Mouse (Mus musculus) small intestine, adult 2 months (tissue): ENCODE measurements around the gene Zfp579. TPM values are rescaled to one million over a fixed set of nuclear protein-coding genes. Genes with fewer than 3 reads are reported as not detected.
A peak's percentile ranks its signal among the peaks of the same experiment; 100 is the strongest.

Source experiments
- H3K27ac ChIP-seq: fragments of 200-500 bp; 2 replicates; pipeline ENCODE4 v1.5.1; 2012; ENCODE audit warnings: low read depth, low read length, control low read depth, inconsistent platforms; ENCODE audit not compliant: insufficient read depth
- H3K27me3 ChIP-seq: fragments of 200-500 bp; 2 replicates; pipeline ENCODE4 v1.6.1; 2012; ENCODE audit warnings: mild to moderate bottlenecking, moderate library complexity, low read length, inconsistent platforms; ENCODE audit not compliant: control insufficient read depth, insufficient read depth
- H3K36me3 ChIP-seq: fragments of 200-500 bp; 2 replicates; pipeline ENCODE4 v1.6.1; 2012; ENCODE audit warnings: mild to moderate bottlenecking, low read length, control low read depth, inconsistent platforms; ENCODE audit not compliant: control insufficient read depth, insufficient read depth
- H3K4me1 ChIP-seq: fragments of 200-500 bp; 2 replicates; pipeline ENCODE4 v1.6.1; 2012; ENCODE audit warnings: low read length, inconsistent platforms, mixed read lengths; ENCODE audit not compliant: control insufficient read depth, insufficient read depth, insufficient read length
- H3K4me3 ChIP-seq: fragments of 200-500 bp; 2 replicates; pipeline ENCODE4 v1.5.1; 2012; ENCODE audit warnings: low read depth, mild to moderate bottlenecking, control low read depth, inconsistent platforms, low read length, moderate library complexity
- CTCF ChIP-seq: fragments of 200-500 bp; IDR thresholded peaks from 2 replicates; pipeline ENCODE4 v1.5.1; 2012; ENCODE audit warnings: low read depth, mild to moderate bottlenecking, control low read depth, inconsistent platforms, low read length, moderate library complexity, mixed read lengths; ENCODE audit not compliant: insufficient replicate concordance, insufficient read length; ENCODE audit errors: extremely low read depth
- POLR2A ChIP-seq: fragments of 200-500 bp; IDR thresholded peaks from 2 replicates; pipeline ENCODE4 v1.6.1; 2012; ENCODE audit warnings: low read depth, mild to moderate bottlenecking, control low read depth, inconsistent platforms, low read length, moderate library complexity
- WGBS: fragments of 180-500 bp; shearing (Covaris S2); methylation state at CpG from one replicate; pipeline ENCODE4 v1.1.7; 2018; 5-methylcytosine and 5-hydroxymethylcytosine counted together
- polyA plus RNA-seq: library from polyadenylated mRNA; depleted of rRNA; stranded (reverse); fragments of >200 nt; gene quantifications from 2 replicates; pipeline ENCODE4 v1.2.3, GENCODE M21; 2012

Zfp579 gene
- polyA plus RNA-seq, 1 experiment: 52.4 TPM

- no peak overlapping the region for H3K27ac ChIP-seq
- no peaks in the 10 kb centered on the region for H3K4me1 ChIP-seq
- H3K4me3 ChIP-seq: no peak overlapping the region
- no peak for TF ChIP-seq POLR2A
- TF ChIP-seq CTCF: no peak
- 64% methylated on average over 18 of the region's 18 CpGs for WGBS
- no peaks in the 10 kb centered on the region for H3K27me3 ChIP-seq
- H3K36me3 ChIP-seq: no peaks in the 10 kb centered on the region
Observed at GRCm38 (mm10) chr7:4972321-4973047, 23.5 kb downstream of the Zfp579 start.

- 29% methylated on average over 7 of the region's 7 CpGs for whole genome bisulfite sequencing
- H3K36me3 ChIP-seq: no peaks in the 10 kb centered on the region
Observed at GRCm38 (mm10) chr7:4971710-4972109, 24.2 kb downstream of the Zfp579 start.

DNA sequence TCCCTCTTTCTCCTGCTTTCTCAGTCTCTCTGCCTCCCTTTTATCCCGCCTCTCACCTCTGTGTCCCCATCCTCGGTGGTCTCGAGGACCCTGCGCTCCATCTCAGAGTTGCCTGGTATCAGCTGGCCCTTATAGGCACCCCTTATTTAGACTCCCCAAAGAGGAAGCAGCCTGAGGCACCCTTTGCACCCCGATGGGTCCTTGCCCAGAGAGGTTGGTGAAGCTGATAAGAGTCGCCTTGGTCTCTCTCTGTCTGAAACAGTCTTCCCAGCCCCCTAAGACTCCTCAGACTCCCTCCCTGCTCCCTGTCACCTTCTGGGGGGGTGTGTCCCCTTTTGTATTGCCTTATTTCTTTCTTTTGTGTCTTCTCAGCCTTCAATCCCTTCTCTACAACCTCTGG, 24.9 kb downstream of the Zfp579 start, which contains the start of gene Sbk3:
Gene Sbk3, minus strand, starts transcription at position 101 of the 400 bp plus-strand sequence.
- Histone ChIP-seq H3K36me3 (no peaks in the 10 kb centered on the region), H3K4me1 (no peaks in the 10 kb centered on the region), H3K27me3 (no peaks in the 10 kb centered on the region), H3K4me3 (no peak within 1 kb of the TSS), H3K27ac (no peak within 1 kb of the TSS)
- WGBS: 32% methylated on average over 6 of the region's 6 CpGs
- TF ChIP-seq CTCF (no peak), POLR2A (no peak)

More at GRCm38 (mm10) chr7:4971710-4972109, 24.2 kb downstream of the Zfp579 start:
- TF ChIP-seq CTCF: no peak
- no peak for TF ChIP-seq POLR2A
- Histone ChIP-seq H3K27ac (no peak overlapping the region), H3K4me1 (no peaks in the 10 kb centered on the region), H3K27me3 (no peaks in the 10 kb centered on the region), H3K4me3 (no peak overlapping the region)

DNA sequence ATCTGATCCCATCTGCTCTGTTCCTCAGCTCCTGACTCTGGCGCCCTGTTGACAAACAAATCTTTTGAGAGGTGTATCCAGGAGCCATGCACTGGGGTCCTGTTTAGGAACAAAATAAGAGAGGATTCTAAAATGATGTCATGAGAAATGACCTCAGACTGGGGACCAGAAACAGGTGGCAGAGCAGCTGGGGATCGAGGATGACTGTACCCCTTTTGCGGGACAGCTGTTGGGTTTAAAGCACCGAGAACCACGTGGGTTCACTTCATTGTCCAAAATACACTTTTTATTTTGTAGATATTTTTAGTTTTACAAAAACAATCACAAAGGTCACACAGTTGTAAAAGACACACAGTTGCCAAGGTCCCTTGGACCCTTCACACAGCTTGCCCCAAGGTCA, 31.0 kb downstream of the Zfp579 start:
- 75% methylated on average over 5 of the region's 5 CpGs for WGBS
- Histone ChIP-seq H3K4me3 (no peak overlapping the region), H3K27ac (no peak overlapping the region), H3K4me1 (no peaks in the 10 kb centered on the region), H3K36me3 (no peaks in the 10 kb centered on the region), H3K27me3 (no peaks in the 10 kb centered on the region)
- TF ChIP-seq POLR2A (no peak), CTCF (no peak)

DNA sequence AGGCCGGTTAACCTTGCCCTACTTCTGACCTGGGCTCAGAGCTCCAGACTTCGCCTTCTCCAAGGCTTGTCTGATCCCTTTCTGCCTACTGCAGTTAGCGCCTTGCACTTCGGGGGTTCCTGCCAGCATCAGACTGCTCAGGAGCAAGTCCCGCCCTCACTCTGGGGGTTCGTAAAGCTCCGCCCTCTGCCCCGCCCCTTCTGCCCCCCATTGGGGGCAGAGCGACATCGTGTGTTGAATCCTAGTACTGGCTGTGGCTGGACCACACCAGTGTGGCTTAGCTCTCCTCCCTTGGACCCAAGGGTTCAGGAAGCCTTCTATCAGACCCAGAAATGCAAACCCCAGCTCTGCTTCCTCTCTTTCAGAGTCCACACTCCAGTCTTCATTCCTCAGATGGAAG, 31.7 kb downstream of the Zfp579 start, which contains the start of gene Sbk2:
Gene Sbk2, minus strand, starts transcription at position 135 of the 400 bp plus-strand sequence.
- H3K36me3 ChIP-seq: no peaks in the 10 kb centered on the region
- no peak within 1 kb of the TSS for H3K4me3 ChIP-seq
- 2% methylated on average over 10 of the region's 10 CpGs for WGBS
- no peak for TF ChIP-seq POLR2A
- peak; percentile 52 for TF ChIP-seq CTCF
- H3K27me3 ChIP-seq: no peaks in the 10 kb centered on the region
- no peak within 1 kb of the TSS for H3K27ac ChIP-seq
- no peaks in the 10 kb centered on the region for H3K4me1 ChIP-seq

- Histone ChIP-seq H3K27ac (no peak overlapping the region), H3K4me3 (no peak overlapping the region), H3K4me1 (no peaks in the 10 kb centered on the region), H3K36me3 (no peaks in the 10 kb centered on the region), H3K27me3 (no peaks in the 10 kb centered on the region)
- WGBS: 46% methylated on average over 5 of the region's 5 CpGs
- TF ChIP-seq POLR2A (no peak), CTCF (no peak)
Observed at GRCm38 (mm10) chr7:4963527-4963926, 32.4 kb downstream of the Zfp579 start.

- 79% methylated on average over 10 of the region's 10 CpGs for WGBS
- no peak overlapping the region for H3K27ac ChIP-seq
- no peaks in the 10 kb centered on the region for H3K27me3 ChIP-seq
- H3K36me3 ChIP-seq: no peaks in the 10 kb centered on the region
- H3K4me3 ChIP-seq: no peak overlapping the region
- TF ChIP-seq CTCF: no peak
- no peak for TF ChIP-seq POLR2A
- H3K4me1 ChIP-seq: no peaks in the 10 kb centered on the region
Observed at GRCm38 (mm10) chr7:4957361-4957760, 38.6 kb downstream of the Zfp579 start.
